ENCODE assay signal across 17 mouse cellular contexts in the genomic region with DNA sequence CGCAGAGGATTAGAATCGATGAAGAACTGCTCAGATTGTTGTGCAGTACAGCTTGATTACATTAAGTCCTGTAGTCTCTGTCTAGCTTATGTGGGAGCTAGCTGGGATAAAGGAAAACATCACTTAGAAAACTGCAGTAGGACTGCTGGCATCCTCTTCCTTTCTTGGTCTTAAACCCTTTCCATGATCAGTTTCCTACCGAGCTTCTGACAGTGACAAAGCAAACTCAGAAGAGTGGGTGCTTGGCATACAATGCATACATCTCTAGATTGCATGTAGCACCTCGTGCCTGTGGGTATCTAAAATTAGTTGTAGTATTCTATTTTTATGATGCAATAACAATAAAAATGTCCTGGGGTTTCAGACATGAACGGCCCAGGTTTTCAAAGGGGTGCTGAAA.
"Had no signal": no experiment of that assay in that cellular context is flagged by ENCODE, and none has a peak within 500 bp of the region (broad histone marks: within the 10 kb centered on the region; RNA-seq: fewer than 3 reads in every experiment).

No protein-coding gene starts in this region.

- DNase-seq: retina, postnatal 1 day; right cerebral cortex, adult 18-20 months; right cerebral cortex, postnatal 14 days; right cerebral cortex, postnatal 25 days; right cerebral cortex, postnatal 4 days; spleen, adult 18-20 months; thymus, adult 18-20 months; thymus, adult 2 months; thymus, postnatal 14 days; thymus, postnatal 25 days; thymus, postnatal 36 days; thymus, postnatal 4 days had no signal

- H3K36me3 ChIP-seq: neural tube, embryonic 12.5 days; neural tube, embryonic 13.5 days; neural tube, embryonic 15.5 days; stomach, embryonic 15.5 days had no signal

- H3K9me3 ChIP-seq: neural tube, embryonic 12.5 days; neural tube, embryonic 13.5 days; neural tube, embryonic 15.5 days; stomach, embryonic 15.5 days had no signal

- H3K4me3 ChIP-seq: neural tube, embryonic 12.5 days; neural tube, embryonic 13.5 days; neural tube, embryonic 15.5 days; stomach, embryonic 15.5 days had no signal

- H3K27me3 ChIP-seq: neural tube, embryonic 12.5 days; neural tube, embryonic 13.5 days; neural tube, embryonic 15.5 days; stomach, embryonic 15.5 days had no signal

- H3K9ac ChIP-seq: neural tube, embryonic 12.5 days; neural tube, embryonic 13.5 days; neural tube, embryonic 15.5 days; stomach, embryonic 15.5 days had no signal

- H3K4me2 ChIP-seq: neural tube, embryonic 12.5 days; neural tube, embryonic 13.5 days; neural tube, embryonic 15.5 days; stomach, embryonic 15.5 days had no signal

- H3K27ac ChIP-seq: neural tube, embryonic 12.5 days; neural tube, embryonic 13.5 days; neural tube, embryonic 15.5 days; stomach, embryonic 15.5 days; stomach, postnatal 0 days had no signal

- H3K4me1 ChIP-seq: neural tube, embryonic 12.5 days; neural tube, embryonic 13.5 days; neural tube, embryonic 15.5 days; stomach, embryonic 15.5 days had no signal
